Mouse (Mus musculus) R1 (cell line): ENCODE results near the gene Cdk4.

Experiments used
- DNase-seq: peaks from one replicate; pipeline ENCODE4 v3.0.0-alpha.2; 2018; ENCODE audit warnings: low read depth, low spot score

Gene Cdk4

DNA sequence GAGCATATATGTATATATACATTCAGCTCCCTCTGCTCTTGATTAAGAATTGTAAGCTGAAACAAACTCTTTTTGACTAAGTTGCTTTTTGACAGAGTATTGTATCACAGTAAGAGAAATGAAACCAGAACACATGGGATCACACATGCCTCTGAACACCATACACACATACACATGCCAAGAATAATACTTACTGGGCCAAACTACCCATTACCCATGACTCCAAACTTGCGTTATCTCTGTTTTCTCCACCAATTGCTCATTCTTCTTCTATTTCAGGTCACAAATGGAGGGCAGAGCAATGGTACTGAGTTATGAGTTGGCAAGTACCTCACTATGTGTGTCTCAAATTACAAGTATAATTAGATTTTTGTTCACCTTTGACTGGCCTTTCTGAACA lies 10.6 kb downstream of the Cdk4 start:
- DNase-seq: no peak

DNA sequence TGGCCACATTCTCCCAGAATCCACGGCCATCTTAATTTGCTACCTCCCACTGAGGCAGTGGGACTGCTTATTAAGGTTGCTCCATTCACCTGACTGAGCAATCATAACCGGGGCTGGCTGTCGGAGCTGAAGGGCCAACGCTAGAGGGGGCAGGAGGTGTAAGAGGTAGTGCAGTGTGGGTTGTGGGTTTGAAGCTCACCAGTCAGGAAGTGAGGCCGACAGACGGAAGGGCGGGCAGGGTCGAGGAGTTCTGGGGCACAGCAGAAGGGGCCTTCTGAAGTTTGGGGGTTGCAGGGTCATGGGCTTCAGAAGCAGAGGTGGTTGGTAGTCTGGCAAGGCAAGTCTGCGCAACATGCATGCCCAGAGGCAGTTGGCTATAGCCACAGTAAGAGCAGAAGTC lies 11.7 kb downstream of the Cdk4 start, which contains the start of gene Agap2:
Gene Agap2 (plus strand): TSS at position 205 of the 400 bp plus-strand sequence.
- DNase-seq: no peak

DNA sequence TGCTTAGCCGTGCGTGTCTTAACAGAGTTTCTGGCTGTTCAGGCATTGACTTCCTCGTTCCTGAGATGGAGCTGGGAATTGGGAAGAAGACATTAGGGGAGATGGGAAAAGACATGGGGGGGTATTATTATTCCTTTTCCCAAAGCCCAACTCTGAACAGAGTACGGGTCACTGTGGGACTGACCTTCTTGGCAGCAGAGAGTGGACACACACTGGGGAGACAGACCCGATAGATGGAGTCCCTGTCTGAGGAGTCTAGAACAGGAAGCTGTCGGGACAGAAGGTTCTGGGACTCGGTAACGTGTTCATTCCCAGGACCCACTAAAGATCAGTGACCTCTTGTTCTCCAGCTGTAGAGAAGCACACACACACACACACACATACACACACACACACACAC lies 12.3 kb downstream of the Cdk4 start:
- DNase-seq: no peak

DNA sequence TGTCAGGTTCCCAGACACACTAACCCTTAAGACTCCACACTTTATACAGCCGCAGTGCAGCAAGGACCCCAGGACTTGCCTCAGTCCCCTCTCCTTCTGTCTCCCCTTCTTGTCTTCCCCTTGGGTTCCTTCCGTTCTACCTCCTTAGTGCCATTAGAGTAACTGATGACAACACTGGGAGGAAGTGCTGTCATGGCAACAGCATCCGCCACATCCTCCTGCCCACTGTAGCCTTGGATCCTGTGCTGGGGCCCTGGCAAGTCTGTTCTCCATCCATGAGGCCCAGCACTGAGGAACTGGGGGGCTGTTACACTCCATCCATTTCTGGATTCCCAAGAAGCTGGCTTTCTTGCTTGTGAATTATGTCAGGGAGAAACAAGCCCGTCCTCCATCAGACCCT lies 12.7 kb downstream of the Cdk4 start:
- no peak for DNase-seq

DNA sequence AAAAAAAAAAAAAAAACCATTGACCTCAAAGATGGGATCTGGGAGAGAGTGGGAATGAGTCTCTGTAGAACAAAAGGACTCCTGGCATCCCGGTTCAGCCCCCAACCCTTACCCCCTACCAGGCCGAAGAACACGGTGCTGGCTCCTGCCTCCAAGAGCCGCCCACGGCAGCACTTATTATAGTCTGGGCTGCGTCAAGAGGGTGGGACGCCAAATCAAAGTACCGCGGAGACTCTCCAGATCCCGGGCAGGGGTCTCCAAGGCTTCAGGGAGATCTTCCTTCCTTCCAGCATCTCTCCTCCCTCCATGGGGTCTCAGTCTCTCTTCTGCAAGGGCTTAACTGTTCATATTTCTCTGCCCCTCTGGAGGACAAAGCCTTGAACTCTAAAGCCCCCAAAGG lies 14.2 kb downstream of the Cdk4 start:
- no peak for DNase-seq

DNA sequence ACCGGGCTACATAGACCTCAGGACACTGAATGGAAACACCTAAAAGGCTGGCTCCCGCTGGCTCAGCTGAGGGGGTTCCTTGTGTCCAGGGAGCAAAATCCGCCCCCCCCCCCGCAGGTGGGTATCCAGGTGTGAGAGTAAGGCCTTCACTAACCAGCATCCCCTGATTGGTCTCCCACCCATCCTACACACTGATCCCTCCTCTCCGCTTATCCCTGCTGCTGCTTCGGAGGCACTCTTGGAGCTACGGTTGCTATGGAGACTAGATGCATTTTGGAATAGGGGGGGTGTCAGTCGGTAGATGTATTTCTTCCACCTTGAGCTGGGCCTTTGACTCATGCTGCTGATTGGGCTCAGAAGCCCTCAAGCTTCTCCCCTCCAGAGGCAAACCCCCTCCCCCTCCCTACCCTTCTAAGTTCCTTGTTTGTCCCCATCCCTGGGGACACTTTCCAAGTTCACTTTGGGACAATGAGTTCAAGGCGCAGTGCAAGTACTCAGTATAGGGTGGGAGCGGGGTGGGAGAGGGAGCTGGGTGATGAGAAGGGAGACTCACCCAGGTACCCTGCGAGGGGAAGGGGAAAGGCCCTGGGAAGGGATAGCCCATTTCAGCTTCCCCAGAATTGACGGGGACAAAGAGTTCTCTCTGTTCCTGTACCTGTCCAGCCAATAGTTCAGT lies 14.8 kb downstream of the Cdk4 start:
- DNase-seq: peak; percentile 66

DNA sequence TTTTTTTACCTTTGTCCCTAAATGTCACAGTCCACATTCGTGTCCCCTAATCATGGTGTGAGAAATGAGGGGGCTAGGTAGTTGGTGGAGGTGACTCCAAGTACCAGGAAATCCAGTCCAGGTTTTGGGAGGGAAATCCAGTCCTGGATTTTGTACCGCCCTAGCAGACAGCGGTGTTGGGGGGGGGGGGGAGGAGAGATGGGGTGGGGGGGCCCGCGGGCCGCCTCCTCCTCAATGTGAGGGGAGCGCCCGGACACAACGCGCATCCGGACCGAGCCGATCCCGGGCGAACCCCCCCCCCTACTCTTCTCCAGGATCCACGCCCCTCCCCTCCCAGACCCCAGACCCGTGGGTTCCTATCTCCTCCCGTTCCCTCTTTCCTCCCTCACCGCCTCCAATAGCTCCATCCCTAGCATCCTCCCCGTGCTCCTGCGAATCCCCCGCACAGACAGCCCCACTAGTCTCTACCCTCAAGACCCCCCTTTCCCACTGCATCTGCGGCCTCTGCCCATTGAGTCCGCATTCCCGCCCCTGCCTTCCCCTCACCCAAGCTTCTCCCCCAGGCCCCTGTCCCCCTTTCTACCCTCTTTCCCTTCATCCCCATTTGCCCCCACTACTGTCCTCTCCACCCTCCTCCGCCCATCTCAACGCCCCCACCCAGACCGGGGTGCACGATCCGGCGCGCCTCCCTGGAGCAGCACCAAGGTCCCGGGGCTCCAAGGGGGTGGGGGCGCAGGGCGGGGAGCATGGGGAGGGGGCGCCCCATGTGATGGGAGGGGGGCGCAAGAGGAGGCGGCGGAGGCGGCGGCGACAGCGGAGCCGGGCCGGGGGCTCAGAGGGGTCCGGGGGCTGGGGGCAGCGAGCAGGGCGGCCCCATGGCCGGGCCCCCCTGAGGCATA lies 15.6 kb downstream of the Cdk4 start:
- DNase-seq: no peak

DNA sequence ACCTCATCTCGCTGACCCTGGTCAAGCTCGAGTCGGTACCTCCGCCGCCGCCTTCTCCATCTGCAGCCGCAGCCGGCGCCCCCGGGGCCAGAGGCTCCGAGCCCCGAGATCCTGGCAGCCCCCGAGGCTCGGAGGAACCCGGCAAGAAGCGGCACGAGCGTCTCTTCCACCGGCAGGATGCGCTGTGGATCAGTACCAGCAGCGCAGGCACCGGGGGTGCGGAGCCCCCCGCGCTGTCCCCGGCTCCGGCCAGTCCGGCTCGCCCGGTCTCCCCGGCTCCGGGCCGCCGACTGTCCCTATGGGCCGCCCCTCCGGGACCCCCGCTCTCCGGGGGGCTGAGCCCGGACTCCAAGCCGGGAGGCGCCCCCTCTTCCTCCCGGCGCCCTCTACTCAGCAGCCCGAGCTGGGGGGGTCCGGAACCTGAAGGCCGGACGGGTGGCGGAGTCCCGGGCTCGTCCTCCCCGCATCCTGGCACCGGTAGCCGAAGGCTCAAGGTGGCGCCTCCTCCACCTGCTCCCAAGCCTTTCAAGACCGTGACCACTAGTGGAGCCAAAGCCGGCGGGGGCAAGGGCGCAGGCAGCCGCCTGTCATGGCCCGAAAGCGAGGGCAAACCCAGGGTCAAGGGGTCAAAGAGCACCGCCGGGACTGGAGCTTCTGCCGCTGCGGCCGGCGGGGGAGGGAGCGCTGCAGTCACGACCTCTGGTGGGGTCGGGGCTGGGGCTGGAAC lies 16.5 kb downstream of the Cdk4 start:
- no peak for DNase-seq

DNA sequence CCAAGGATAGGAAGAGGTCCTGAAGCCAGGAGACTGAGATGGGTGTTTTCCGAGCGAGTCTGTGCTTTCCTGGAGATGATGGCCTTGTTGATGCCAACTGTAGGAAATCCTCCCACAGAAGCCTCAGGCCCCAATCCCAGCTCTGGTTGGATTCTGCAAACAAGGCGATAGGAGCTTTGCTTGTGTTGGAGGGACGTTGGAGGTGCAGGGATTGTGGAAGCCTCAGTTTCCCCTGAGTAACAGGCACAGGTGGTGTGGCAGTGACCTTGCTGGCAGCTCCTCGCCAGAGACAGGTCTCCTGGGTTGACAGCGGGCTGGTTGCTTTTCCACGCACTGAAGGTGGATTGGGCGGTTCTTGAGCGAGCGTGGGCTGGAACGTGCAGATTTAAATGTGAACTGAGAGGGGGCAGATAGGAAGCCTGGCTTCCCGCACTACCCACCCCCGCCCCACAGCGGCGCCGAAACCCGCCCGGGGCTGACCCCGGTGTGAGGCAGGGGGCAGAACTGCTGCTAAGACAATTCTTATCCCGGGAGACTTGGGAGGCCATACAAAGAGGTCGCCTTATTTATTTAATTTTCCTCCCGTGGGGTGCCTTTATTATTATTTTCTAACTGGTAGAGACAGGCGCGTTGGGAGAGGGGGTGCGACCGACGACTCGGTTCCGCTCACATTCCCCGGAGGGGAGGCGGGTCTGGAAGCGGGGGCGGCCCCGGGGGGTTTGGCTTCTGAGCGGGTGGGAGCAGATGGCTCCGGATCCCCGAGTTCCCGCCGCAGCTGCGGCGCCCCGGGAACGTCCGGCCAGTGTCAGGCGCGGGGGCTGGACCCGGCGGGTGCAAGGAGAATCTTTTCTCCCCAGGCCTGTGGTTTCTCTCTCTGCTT lies 17.8 kb downstream of the Cdk4 start:
- no peak for DNase-seq

DNA sequence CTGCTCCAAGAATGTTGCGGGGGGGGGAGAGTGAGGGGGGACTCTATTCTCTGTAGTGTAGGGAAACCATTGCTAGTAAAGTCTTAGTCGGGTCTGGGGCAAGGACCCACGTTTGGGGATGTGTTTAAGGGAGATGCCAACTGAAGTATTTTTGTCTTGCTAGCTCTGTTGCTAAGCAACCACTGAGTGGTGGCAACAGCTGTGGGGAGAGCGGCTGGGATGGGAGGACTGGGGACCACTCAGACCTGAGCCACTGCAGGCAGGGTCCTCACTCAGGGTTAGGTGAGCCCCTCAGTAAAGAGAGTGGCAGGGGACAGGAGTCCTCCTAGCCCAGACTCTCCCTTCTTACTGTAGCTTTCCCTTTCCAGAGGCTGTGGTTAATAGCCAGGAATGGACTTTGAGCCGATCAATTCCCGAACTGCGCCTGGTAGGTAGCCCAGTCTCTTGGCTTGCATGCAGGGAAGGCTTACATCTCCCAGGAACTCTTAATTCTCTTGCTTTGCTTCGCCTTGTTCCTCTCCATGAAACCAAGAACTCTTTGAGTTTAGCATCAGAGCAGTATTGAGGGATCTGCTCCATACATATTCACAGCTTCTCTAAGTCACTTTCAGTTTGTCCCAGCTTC lies 18.8 kb downstream of the Cdk4 start:
- no peak for DNase-seq

DNA sequence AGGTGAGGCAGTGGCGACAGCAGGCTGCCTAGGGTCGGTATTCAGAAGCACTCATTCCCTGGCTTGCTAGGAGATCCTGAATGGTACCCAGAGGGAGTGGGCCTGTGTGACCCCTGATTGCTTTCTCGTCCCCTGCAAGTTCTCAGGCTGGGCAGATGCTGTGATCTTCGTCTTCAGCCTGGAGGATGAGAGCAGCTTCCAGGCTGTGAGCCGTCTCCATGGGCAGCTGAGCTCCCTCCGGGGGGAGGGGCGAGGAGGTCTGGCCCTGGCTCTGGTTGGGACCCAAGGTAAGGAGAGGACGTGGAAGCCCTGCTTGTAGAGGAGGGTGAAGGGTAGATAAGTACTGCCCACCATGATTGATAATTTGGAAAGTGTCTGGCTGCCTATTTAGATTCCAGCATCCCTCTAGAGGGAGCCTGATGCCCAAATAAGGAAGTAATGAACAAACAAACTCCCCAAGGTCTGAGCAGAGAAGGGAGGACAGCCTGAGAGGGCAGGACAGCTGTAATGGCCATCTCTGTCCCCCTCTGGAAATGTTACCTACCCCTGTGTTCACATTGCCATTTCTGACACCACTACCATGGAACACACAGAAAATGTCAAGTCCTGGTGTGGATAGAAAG lies 20.1 kb downstream of the Cdk4 start:
- no peak for DNase-seq

DNA sequence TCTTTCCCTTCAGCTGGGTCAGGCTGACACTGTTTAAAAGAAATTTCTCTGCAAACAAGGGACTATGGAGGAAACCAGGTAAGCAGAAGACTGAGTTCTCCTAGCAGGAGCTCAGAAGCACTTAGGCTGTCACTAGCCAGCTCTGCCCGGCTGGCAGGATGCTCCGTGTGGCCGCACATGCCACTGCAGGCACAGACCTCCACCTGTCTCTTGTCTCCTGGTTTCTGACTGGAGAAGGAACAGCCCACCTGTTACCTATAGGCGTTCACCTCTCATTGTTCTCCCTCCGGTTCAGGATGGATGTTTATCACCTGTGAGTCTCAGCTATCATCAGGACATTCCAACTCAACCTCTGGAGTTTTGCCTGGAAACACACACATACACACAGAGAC lies 20.6 kb downstream of the Cdk4 start:
- no peak for DNase-seq

DNA sequence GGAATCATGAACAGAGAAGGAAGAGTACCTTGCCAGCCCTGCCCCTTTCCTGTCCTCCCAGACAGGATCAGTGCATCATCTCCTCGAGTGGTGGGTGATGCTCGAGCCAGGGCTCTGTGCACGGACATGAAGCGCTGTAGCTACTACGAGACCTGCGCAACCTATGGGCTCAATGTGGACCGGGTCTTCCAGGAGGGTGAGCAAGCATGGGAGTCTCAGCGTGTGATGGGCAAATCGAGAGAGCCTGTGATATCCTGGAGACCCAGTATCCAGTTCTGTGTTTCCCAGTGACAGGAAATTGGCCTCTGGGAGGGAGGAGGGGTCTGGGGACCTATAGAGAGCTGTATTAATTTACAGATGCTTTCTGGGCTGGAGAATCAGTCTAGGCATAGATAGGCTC lies 21.7 kb downstream of the Cdk4 start:
- DNase-seq: no peak

DNA sequence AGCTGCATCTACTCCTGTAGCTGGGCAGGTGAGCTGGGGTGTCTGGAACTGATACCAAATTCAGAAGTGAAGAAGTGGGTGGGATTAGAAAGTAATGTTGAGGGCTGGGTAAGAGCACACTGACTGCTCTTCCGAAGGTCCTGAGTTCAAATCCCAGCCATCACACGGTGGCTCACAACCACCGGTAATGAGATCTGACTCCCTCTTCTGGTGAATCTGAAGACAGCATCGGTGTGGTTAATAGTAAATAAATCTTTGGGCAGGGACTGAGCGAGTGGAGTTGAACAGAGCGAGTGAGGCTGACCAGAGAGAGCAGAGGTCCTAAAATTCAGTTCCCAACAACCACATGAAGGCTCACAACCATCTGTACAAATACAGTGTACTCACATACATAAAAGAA lies 22.3 kb downstream of the Cdk4 start:
- no peak for DNase-seq

DNA sequence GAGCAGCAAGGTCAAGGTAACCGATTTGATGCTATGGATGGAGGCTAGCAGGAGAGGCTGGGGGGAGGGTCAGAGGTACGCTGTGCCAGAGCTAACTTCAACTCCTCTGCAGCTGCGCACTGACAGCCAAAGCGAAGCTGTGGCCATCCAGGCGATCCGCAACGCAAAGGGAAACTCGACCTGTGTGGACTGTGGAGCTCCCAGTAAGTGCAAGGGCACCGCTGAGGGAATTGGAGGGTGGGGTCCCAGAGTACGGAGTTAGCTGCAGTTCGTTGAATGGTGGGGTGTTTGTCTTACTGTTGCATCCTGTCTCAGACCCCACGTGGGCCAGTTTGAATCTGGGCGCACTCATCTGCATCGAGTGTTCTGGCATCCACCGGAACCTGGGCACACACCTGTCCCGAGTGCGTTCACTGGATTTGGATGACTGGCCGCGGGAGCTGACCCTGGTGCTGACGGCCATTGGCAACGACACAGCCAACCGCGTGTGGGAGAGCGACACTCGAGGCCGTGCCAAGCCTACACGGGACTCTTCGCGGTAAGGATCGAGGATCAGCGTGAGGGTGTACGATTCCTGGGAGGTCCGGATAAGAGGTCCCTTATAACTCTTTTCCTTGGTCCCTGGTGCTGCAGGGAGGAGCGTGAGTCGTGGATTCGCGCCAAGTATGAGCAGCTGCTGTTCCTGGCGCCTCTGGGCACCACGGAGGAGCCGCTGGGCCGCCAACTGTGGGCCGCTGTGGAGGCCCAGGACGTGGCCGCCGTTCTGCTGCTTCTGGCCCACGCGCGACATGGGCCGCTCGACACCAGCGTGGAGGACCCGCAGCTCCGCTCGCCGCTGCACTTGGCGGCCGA lies 27.5 kb downstream of the Cdk4 start:
- DNase-seq: peak; percentile 68

DNA sequence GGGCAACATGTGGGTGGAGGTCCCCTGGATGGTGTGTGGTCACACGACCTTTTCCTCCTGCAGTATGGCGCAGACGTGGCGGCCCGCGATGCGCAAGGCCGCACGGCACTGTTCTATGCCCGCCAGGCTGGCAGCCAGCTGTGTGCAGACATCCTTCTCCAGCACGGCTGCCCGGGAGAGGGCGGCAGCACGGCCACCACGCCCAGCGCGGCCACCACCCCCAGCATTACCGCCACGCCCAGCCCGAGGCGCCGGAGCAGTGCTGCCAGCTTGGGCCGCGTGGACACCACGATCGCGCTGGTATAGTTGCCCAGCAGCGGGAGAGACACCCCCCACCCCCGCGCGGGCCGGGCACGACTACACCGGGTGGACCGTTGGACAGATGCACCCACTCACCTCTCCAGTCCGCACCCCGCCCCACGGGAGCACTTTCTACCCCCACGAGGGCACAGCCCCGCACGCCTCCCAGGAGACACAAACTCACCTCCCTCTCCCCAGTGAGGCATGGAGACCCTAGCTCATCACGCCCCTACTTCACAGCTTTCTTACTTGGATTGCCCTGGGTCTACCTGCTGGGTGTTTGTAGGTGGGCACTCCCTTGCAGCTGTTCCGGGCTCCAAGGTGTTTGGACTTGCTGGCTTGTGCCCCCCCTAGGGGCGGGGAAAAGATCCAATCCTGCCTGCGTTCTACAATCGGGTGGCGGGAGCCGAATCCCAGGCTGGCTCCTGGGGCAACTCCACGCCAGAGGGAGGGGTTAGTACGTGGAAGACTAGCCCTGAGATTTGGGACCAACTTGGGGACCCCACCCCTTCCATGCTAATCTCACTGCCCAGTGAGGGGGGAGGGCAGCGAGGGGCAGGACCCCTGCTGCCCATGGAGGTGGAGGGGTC lies 28.4 kb downstream of the Cdk4 start:
- no peak for DNase-seq

DNA sequence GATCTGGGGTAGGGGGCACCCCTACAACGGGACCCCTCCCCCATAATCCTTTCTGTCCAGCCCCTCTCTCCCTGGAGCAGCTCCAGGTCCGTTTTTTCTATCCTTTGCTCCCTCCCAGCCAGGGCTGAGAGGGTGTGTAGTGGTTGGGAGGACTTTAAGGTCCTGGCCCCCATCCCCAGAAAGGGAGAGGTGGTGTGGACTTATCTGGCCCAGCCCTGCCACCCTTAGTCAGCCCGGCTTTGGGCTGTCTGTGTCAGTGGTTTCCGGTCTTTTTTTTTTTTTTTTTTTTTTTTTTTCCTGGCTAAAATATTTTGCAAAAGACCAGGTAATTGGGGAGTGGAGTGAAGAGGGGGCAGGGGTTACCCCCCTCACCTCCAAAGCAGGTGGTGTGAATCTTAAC lies 29.4 kb downstream of the Cdk4 start:
- no peak for DNase-seq

DNA sequence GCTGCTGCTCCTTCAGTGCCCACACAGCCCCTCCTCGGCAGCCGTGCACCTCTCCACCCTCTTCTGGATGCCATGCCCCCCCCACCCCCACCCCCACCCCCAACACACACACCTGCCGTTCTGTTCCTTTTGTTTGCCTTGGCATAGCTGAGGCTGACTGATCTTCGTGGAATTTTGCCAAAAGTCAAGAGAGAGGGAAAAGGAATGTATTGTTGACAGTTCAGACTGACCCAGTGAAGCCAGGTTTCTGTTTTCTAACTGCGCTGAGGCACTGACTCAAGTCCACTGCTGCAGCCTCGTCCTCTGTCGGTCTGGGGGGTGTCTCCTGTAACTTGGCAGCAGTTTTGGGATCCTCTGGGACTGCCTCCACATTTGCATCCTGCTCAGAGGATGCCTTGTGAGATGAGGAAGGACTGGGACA lies 31.1 kb downstream of the Cdk4 start:
- no peak for DNase-seq

DNA sequence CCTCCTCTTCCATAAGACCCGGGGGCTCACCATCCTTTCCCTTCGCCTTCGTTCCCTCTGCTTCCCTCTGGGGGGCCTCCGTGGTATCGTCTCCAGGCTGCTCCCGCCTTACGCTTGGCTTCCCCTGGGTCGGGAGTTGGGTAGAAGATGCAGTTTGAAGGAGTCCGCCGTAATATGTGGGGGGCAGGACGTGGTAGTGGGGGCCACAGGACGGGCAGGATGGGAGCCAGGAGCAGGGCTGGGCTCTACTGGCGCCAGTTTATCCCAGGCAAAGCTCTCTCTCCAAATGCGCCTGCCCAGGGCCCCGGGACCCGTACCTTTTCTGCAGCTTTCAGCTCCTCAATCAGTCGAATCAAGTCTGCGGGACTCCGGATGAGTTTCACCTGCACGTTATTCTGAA lies 35.2 kb downstream of the Cdk4 start:
- no peak for DNase-seq
